Mouse (Mus musculus) lung, embryonic 16.5 days (tissue): ENCODE measurements around the gene Spin1. TPM values are rescaled to one million over a fixed set of nuclear protein-coding genes. Genes with fewer than 3 reads are reported as not detected.
"Not testable (repeated sequence)": the region's sequence is repeated elsewhere in the genome, so short reads cannot be mapped to it uniquely, and the experiment has no call there.

Source experiments
- ATAC-seq: fragments of 200-750 bp; cut with Nextera tagmentation; 2 replicates; pipeline ENCODE4 v1.8.0; 2017; ENCODE audit warnings: low read depth, mild to moderate bottlenecking, moderate library complexity
- H3K27ac ChIP-seq: fragments of 300-500 bp; sonication (generic); 2 replicates; pipeline ENCODE4 v1.5.1; 2014; ENCODE audit warnings: mild to moderate bottlenecking, control low read depth, low read length
- H3K27me3 ChIP-seq: fragments of 300-500 bp; sonication (generic); 2 replicates; pipeline ENCODE4 v1.6.1; 2014; ENCODE audit warnings: low read depth, low read length, mixed read lengths; ENCODE audit not compliant: control insufficient read depth, insufficient read depth
- H3K36me3 ChIP-seq: fragments of 300-500 bp; sonication (generic); 2 replicates; pipeline ENCODE4 v1.6.1; 2014; ENCODE audit warnings: low read length; ENCODE audit not compliant: control insufficient read depth, insufficient read depth
- H3K4me1 ChIP-seq: fragments of 300-500 bp; sonication (generic); replicated peaks from 2 replicates; pipeline ENCODE4 v1.6.1; 2014; ENCODE audit warnings: low read length, mixed read lengths; ENCODE audit not compliant: control insufficient read depth, insufficient read depth
- H3K4me2 ChIP-seq: fragments of 300-500 bp; sonication (generic); 2 replicates; pipeline ENCODE4 v1.6.1; 2014; ENCODE audit warnings: low read depth, low read length, control low read depth
- H3K4me3 ChIP-seq: fragments of 300-500 bp; sonication (generic); 2 replicates; pipeline ENCODE4 v1.5.1; 2014; ENCODE audit warnings: mild to moderate bottlenecking, low read length, control low read depth
- H3K9ac ChIP-seq: fragments of 300-500 bp; sonication (generic); 2 replicates; pipeline ENCODE4 v1.6.1; 2014; ENCODE audit warnings: low read length, control low read depth
- H3K9me3 ChIP-seq: fragments of 300-500 bp; sonication (generic); 2 replicates; pipeline ENCODE4 v1.6.1; 2016; ENCODE audit warnings: low read length; ENCODE audit not compliant: control insufficient read depth
- WGBS: fragments of 180-500 bp; shearing (Covaris S2); extraction: QIAGEN DNeasy Blood & Tissue Kit; methylation state at CpG from one replicate; pipeline ENCODE4 v1.1.7; 2014; 5-methylcytosine and 5-hydroxymethylcytosine counted together
- polyA plus RNA-seq: library from polyadenylated mRNA; unstranded; fragments of >200 nt; fragmentation: Nextera tagmentation; extraction: Ambion mirVana; gene quantifications from 2 replicates; pipeline ENCODE4 v1.2.1, GENCODE M21; 2015

Spin1 gene
- polyA plus RNA-seq, 1 experiment from 2014 or later, result 80.4 TPM

DNA sequence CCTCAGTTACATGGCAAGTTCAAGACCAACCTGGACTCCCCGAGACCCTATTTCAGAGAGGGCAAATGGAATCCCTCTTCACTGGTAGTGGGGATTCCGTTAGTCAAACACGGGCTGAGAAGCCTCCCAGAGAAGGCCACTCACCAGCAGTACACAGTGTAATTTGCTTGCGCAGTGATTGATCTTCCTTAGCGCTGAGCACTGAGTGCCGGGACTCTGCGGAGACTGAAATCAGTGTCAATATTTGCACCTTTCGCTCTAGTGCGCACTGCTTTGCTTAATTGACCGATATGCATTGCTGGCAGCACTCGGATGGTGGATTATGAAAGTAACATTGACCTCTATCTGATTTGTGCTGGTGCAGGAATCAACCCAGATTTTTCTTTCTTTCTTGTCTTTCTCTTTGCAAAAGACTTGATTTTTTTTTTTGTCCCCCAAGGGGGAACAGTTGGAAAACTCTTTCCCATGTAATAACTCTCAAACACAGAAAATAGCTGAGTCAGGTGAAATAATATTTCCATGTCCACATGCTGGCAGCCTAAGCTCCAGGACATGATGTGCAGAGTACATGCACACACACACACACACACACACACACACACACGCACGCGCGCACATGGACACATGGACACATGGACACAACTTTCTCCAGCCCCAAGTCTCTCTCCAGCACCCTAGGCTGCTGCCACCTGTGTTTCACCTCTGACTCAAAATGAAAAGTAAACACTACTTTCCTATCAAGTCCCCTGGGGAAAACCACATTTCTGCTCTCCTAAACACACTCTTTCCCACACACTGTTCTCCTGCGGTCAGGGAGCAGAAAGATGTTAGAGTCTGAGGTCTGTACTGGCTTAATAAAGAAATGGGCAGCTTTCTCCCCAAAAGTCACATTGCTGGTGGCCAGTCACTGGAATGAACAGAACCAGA is 27.5 kb upstream of the Spin1 start:
- Histone ChIP-seq H3K27ac (no peak overlapping the region), H3K4me2 (peak overlapping the region; percentile 17; the same call in 1 of the 2 replicates), H3K9me3 (no peaks in the 10 kb centered on the region), H3K4me1 (peaks cover 11% of the 10 kb centered on the region; the same call in 1 of the 2 replicates), H3K36me3 (no peaks in the 10 kb centered on the region), H3K9ac (no peak overlapping the region), H3K27me3 (no peaks in the 10 kb centered on the region), H3K4me3 (no peak overlapping the region)
- no peak for ATAC-seq
- WGBS, result 55% methylated on average over 16 of the region's 16 CpGs

DNA sequence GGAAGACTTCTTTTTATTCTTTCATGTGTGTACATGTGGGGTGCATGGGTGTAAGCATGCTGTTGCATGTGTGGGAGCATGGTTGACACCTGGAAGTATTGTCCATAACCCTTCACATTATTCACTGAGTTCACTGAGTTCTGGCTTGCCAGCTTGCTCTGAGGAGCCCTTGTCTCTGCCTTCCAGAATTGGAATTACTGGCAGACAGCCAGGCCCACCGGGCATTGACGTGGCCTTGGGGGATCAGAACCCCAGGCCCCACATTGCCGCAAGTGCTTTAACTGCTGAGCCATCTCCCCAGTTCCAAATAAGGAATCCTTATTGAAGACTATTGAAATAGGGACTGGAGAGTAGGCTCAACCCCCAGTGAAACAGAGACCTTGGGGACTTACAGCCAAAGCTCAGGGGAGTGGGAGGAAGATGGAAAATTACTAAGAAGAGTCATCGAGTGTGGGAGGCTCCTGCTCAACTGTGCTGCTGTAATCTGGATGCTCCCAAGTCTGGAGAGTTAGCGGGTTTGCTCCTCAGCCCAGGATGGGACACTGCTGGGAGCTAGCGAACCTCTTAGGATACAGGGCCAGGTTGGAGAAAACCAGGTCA is 26.5 kb upstream of the Spin1 start:
- H3K27ac ChIP-seq, result no peak overlapping the region
- H3K4me1 ChIP-seq, result peaks cover 11% of the 10 kb centered on the region; the same call in 1 of the 2 replicates
- no peaks in the 10 kb centered on the region for H3K27me3 ChIP-seq
- no peak overlapping the region for H3K4me3 ChIP-seq
- no peak for ATAC-seq
- 44% methylated on average over 6 of the region's 6 CpGs for WGBS
- H3K4me2 ChIP-seq, result no peak overlapping the region
- H3K36me3 ChIP-seq, result no peaks in the 10 kb centered on the region
- no peaks in the 10 kb centered on the region for H3K9me3 ChIP-seq
- H3K9ac ChIP-seq, result no peak overlapping the region

DNA sequence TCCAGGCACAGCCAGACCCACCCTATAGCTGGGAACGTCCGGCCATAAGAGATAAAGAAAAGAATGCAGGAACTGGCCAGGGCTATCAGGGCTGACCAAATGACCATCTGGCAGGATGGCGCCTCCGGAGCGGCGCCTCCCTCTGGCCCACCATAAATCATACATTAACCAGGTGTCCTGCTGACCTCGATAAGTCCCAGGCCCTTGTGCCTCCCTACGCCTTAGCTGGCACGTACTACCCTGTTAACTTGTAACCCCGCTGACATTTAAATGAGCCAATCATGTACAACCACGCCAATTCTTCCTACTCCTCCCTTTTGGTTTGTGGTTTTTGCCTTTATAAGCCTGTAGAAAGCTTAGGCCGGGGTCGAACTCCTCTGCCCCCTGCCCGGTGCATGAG is 24.5 kb upstream of the Spin1 start:
- H3K4me2 ChIP-seq, H3K27ac ChIP-seq, H3K27me3 ChIP-seq, H3K36me3 ChIP-seq, H3K4me3 ChIP-seq, H3K9me3 ChIP-seq, ATAC-seq, H3K9ac ChIP-seq: not testable (repeated sequence)
- peaks cover 11% of the 10 kb centered on the region; the same call in 1 of the 2 replicates for H3K4me1 ChIP-seq
- 90% methylated on average over 14 of the region's 14 CpGs for WGBS

DNA sequence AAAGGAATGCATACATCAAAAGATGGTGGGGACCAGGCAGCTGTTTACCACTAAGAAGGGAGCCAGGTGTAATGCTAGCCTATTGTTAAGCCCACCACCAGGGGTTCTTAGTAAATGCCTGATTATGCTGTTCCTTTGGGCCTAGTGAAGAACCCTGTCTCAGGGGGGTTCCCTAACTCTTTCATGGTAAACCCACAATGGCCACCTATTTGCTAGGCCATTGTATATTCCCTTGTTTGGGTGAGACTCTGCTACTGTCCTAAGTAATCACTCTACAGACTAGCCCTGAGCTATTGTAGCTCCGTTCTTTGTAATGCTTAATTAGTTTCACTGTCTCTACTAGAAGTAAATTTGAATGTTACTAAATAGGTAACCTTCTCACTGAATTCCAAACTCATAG is 22.1 kb upstream of the Spin1 start:
- not testable (repeated sequence) for H3K27me3 ChIP-seq, H3K4me3 ChIP-seq, H3K9ac ChIP-seq, H3K4me2 ChIP-seq, H3K27ac ChIP-seq, H3K4me1 ChIP-seq, H3K9me3 ChIP-seq, H3K36me3 ChIP-seq, ATAC-seq
- WGBS, result 87% methylated on average over 1 of the region's 1 CpGs

DNA sequence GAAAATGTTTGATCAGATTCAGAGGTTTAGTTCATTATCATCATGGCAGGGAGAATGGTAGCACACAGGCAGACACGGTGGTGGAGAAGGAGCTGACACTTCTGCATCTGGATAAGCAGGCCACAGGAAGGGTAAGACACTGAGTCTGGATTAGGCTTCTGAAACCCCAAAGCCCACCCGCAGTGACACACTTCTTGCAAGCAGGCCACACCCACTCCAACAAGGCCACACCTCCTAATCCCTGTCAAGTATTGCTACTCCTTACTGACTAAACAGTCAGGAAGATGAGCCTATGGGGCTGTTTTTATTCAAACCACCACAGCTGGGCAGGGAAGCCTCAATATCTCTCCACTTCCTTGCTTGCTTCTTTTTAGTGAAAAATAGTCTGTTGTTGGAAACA is 19.9 kb upstream of the Spin1 start:
- H3K36me3 ChIP-seq, result no peaks in the 10 kb centered on the region
- no peaks in the 10 kb centered on the region for H3K27me3 ChIP-seq
- H3K4me2 ChIP-seq, result no peak overlapping the region
- WGBS, result 66% methylated on average over 2 of the region's 2 CpGs
- no peaks in the 10 kb centered on the region for H3K9me3 ChIP-seq
- no peaks in the 10 kb centered on the region for H3K4me1 ChIP-seq
- ATAC-seq, result no peak
- H3K9ac ChIP-seq, result no peak overlapping the region
- H3K27ac ChIP-seq, result no peak overlapping the region
- H3K4me3 ChIP-seq, result no peak overlapping the region

DNA sequence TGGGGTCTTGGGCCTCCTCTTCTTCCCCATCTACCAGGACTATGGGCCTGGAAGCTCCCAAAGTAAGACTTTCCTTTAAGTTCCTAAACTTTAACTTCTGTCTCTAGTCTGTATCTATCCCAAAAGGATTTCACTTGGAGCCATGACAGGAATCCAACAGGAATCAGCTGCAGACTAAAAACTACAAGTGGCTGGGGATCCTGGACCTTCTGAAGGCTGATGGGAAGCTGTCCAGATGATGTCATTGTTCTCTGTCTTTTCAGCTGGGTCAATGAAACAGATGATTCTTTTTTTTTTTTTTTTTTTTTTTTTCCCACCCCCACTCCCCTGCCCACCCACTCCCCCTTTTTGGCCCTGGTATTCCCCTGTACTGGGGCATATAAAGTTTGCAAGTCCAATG is 16.4 kb upstream of the Spin1 start:
- Histone ChIP-seq H3K4me2 (no peak overlapping the region), H3K4me3 (no peak overlapping the region), H3K9ac (no peak overlapping the region), H3K9me3 (no peaks in the 10 kb centered on the region), H3K4me1 (no peaks in the 10 kb centered on the region), H3K36me3 (no peaks in the 10 kb centered on the region), H3K27ac (no peak overlapping the region), H3K27me3 (no peaks in the 10 kb centered on the region)
- ATAC-seq, result no peak

DNA sequence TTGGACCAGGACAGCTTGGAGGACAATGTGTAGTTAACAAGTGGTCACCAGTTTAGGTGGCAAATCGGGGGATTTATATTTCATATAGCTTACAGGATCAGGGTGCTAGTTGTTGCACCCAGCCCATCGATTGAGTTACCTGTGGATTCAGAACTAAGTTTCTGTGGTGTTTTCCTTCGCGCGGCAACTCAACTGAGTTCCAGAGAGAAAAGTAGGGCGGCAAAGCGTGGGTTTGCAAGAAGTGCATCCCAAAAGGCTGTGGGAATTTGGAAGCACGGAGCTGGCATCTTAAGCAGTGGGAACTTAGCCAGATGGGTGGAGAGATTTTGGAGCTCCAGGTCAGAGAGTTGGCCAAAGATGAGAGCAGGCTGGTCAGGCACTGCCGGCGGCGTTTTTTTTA is 14.7 kb upstream of the Spin1 start:
- 93% methylated on average over 11 of the region's 11 CpGs for WGBS
- Histone ChIP-seq H3K27me3 (no peaks in the 10 kb centered on the region), H3K9ac (no peak overlapping the region), H3K27ac (no peak overlapping the region), H3K36me3 (no peaks in the 10 kb centered on the region), H3K4me2 (no peak overlapping the region), H3K9me3 (no peaks in the 10 kb centered on the region), H3K4me3 (no peak overlapping the region), H3K4me1 (no peaks in the 10 kb centered on the region)
- no peak for ATAC-seq

DNA sequence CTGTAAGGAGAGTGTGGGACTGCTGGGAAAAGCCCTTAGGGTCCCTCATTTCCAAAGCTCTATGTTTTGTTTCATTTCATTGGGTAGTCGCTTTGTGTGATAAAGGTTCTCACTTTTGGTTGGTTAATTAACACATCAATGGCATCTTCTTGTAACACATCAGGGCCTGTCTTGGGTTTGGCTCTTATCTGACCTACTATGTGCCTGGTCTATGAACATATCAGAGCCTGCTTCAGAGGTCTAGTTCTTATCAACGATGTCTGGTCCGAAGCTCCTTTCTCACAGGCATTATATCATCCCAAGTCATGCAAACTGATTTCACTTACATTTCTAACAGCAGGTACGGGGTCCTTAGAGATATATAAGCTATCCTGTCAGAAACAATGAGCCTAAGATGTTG is 13.4 kb upstream of the Spin1 start:
- H3K4me1 ChIP-seq, result no peaks in the 10 kb centered on the region
- no peaks in the 10 kb centered on the region for H3K36me3 ChIP-seq
- no peak overlapping the region for H3K9ac ChIP-seq
- H3K4me2 ChIP-seq, result no peak overlapping the region
- 85% methylated on average over 4 of the region's 4 CpGs for WGBS
- ATAC-seq, result no peak
- no peaks in the 10 kb centered on the region for H3K27me3 ChIP-seq
- H3K27ac ChIP-seq, result no peak overlapping the region
- H3K9me3 ChIP-seq, result no peaks in the 10 kb centered on the region
- H3K4me3 ChIP-seq, result no peak overlapping the region

DNA sequence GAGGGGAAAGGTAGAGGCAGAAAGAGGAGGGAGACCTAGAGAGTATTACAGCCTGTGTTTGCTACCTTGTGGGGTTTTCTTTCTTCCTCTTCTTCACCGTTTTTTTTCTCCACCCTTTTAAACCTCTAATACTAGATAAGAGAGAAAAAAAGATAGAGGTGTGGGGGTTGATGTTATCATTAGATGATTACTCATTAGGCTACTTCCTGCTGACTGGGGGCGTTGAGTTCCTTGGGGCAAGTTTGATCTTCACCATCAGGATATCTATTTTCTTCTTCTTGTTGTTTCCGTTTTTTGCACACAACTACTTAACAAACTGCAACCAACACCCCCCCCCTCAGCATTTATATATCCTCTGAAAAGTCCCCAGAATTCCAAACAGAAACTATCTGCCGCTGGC is 12.5 kb upstream of the Spin1 start:
- H3K9me3 ChIP-seq, result no peaks in the 10 kb centered on the region
- H3K4me2 ChIP-seq, result no peak overlapping the region
- 69% methylated on average over 4 of the region's 4 CpGs for WGBS
- H3K27me3 ChIP-seq, result no peaks in the 10 kb centered on the region
- H3K9ac ChIP-seq, result no peak overlapping the region
- no peak overlapping the region for H3K27ac ChIP-seq
- no peak for ATAC-seq
- H3K4me1 ChIP-seq, result no peaks in the 10 kb centered on the region
- no peaks in the 10 kb centered on the region for H3K36me3 ChIP-seq
- no peak overlapping the region for H3K4me3 ChIP-seq
